Mouse (Mus musculus) embryonic facial prominence, embryonic 11.5 days (tissue): Measurements from ENCODE around the gene Dnah14. TPM values are rescaled to one million over a fixed set of nuclear protein-coding genes. Genes with fewer than 3 reads are reported as not detected.

ENCODE experiments used
- ATAC-seq: fragments of 200-750 bp; cut with Nextera tagmentation; replicated peaks from 2 replicates; pipeline ENCODE4 v1.8.0; 2017; ENCODE audit warnings: low read depth; ENCODE audit not compliant: insufficient number of reproducible peaks, low FRiP score, low TSS enrichment
- DNase-seq: peaks from one replicate; pipeline ENCODE4 v3.0.0-alpha.2; 2015; ENCODE audit warnings: low spot score
- H3K27ac ChIP-seq: fragments of 300-500 bp; sonication (generic); replicated peaks from 2 replicates; pipeline ENCODE4 v1.5.1; 2014; ENCODE audit warnings: mild to moderate bottlenecking, low read depth, low read length, control low read depth
- H3K27me3 ChIP-seq: fragments of 300-500 bp; sonication (generic); 2 replicates; pipeline ENCODE4 v1.6.1; 2014; ENCODE audit warnings: mild to moderate bottlenecking, low read length, moderate library complexity, mixed read lengths; ENCODE audit not compliant: control insufficient read depth, insufficient read depth
- H3K36me3 ChIP-seq: fragments of 300-500 bp; sonication (generic); replicated peaks from 2 replicates; pipeline ENCODE4 v1.6.1; 2014; ENCODE audit warnings: low read depth, mild to moderate bottlenecking, low read length, moderate library complexity, mixed read lengths; ENCODE audit not compliant: control insufficient read depth, insufficient read depth
- H3K4me1 ChIP-seq: fragments of 300-500 bp; sonication (generic); 2 replicates; pipeline ENCODE4 v1.6.1; 2014; ENCODE audit warnings: low read length, mixed read lengths; ENCODE audit not compliant: control insufficient read depth, insufficient read depth
- H3K4me2 ChIP-seq: fragments of 300-500 bp; sonication (generic); 2 replicates; pipeline ENCODE4 v1.6.1; 2014; ENCODE audit warnings: low read depth, mild to moderate bottlenecking, control low read depth, low read length, moderate library complexity
- H3K4me3 ChIP-seq: fragments of 300-500 bp; sonication (generic); 2 replicates; pipeline ENCODE4 v1.5.1; 2014; ENCODE audit warnings: low read depth, low read length, control low read depth
- H3K9ac ChIP-seq: fragments of 300-500 bp; sonication (generic); replicated peaks from 2 replicates; pipeline ENCODE4 v1.6.1; 2014; ENCODE audit warnings: mild to moderate bottlenecking, control low read depth, low read length
- H3K9me3 ChIP-seq: fragments of 300-500 bp; sonication (generic); replicated peaks from 2 replicates; pipeline ENCODE4 v1.6.1; 2016; ENCODE audit warnings: mild to moderate bottlenecking, low read length, inconsistent platforms, mixed read lengths; ENCODE audit not compliant: control insufficient read depth
- WGBS: fragments of 180-500 bp; shearing (Covaris S2); extraction: QIAGEN DNeasy Blood & Tissue Kit; methylation state at CpG from one replicate; pipeline ENCODE4 v1.1.7; 2014; 5-methylcytosine and 5-hydroxymethylcytosine counted together
- polyA plus RNA-seq: library from polyadenylated mRNA; unstranded; fragments of >200 nt; fragmentation: Nextera tagmentation; extraction: Ambion mirVana; gene quantifications from 2 replicates; pipeline ENCODE4 v1.2.1, GENCODE M21; 2014

Dnah14 gene
- polyA plus RNA-seq, 1 experiment from 2014 or later = 1.9 TPM

DNA sequence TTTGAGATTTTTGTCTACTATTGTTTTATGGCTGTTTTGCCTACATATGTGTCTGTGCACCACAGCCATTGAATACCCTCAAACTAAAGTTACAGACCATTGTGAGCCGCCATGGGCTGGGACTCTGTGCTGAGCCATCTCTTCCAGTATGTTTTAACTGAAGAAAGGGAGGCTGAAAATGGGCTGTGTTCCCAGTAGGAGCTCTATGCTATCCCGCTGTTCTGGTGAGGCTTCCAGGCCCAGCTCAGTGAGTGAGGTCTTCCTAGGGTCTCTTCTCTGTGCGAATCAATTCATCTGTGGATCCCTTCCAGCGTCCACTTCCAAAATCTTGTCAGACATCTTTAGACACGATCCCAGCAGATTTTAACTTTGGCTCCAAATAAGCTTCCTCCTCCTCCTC is 80.1 kb downstream of the Dnah14 start:
- WGBS = 81% methylated on average over 5 of the region's 5 CpGs
- DNase-seq = no peak
- H3K27ac ChIP-seq = no peak overlapping the region

DNA sequence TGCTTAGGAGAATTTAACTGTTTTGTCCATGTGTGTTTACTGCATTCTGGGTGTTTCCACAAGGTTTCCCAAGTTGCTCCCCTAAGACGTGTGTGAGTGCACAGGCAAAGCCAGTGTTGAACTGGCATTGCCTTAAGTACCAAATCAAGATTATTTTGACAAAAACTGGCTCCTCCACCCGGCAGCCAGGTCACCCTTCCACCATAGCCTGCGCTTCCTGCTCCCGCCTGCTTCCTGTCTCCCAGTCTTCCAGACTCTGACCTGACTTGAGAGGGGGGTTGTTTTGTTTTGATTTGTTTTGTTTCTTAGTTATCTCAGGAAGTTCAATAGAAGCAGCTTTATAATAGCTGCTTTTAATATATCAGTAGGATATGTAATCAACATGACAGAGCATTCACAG is 90.4 kb downstream of the Dnah14 start:
- Histone ChIP-seq H3K27me3 (no peaks in the 10 kb centered on the region), H3K9me3 (no peaks in the 10 kb centered on the region), H3K36me3 (no peaks in the 10 kb centered on the region), H3K4me2 (no peak overlapping the region), H3K9ac (no peak overlapping the region), H3K27ac (no peak overlapping the region), H3K4me3 (no peak overlapping the region), H3K4me1 (no peaks in the 10 kb centered on the region)
- 66% methylated on average over 4 of the region's 4 CpGs for WGBS
- no peak for DNase-seq
- no peak for ATAC-seq

More for the DNA sequence above, 80.1 kb downstream of the Dnah14 start:
- no peak for ATAC-seq
- no peak overlapping the region for H3K4me3 ChIP-seq
- no peaks in the 10 kb centered on the region for H3K36me3 ChIP-seq
- no peaks in the 10 kb centered on the region for H3K27me3 ChIP-seq
- no peak overlapping the region for H3K4me2 ChIP-seq
- H3K9me3 ChIP-seq = no peaks in the 10 kb centered on the region
- no peaks in the 10 kb centered on the region for H3K4me1 ChIP-seq
- H3K9ac ChIP-seq = no peak overlapping the region

GRCm38 (mm10) chr1:181694729-181695498 is 118.6 kb downstream of the Dnah14 start:
- ATAC-seq (no peak), DNase-seq (no peak)
- Histone ChIP-seq H3K27me3 (no peaks in the 10 kb centered on the region), H3K4me3 (no peak overlapping the region), H3K27ac (no peak overlapping the region), H3K4me1 (no peaks in the 10 kb centered on the region), H3K9ac (no peak overlapping the region), H3K9me3 (no peaks in the 10 kb centered on the region), H3K4me2 (no peak overlapping the region), H3K36me3 (no peaks in the 10 kb centered on the region)
- WGBS = 79% methylated on average over 5 of the region's 5 CpGs

- Histone ChIP-seq H3K4me1 (no peaks in the 10 kb centered on the region), H3K27ac (no peak overlapping the region), H3K4me3 (no peak overlapping the region), H3K27me3 (no peaks in the 10 kb centered on the region), H3K4me2 (no peak overlapping the region), H3K36me3 (no peaks in the 10 kb centered on the region), H3K9ac (no peak overlapping the region), H3K9me3 (no peaks in the 10 kb centered on the region)
- DNase-seq = peak; percentile 36
- WGBS = 56% methylated on average over 5 of the region's 5 CpGs
- no peak for ATAC-seq
Observed at GRCm38 (mm10) chr1:181728707-181729106, 152.3 kb downstream of the Dnah14 start.

DNA sequence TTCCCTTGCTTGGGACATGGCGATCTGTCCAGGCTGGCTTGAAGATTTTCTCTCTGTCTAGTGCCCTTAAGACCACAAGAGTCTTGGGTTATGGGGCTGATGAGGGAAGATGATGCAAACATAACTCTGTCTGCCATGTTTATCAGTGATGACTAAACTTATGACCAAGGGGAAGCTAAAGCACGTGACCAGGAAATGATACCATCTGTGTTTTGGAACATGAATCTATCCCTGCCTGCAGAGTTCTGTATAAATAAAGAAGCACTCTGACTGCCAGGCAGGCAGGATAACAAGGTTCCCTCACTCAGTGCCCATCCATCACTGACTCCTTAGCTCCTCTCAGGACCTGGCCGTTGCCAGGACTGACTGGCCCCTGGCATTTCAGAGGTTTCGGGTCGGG is 157.2 kb downstream of the Dnah14 start:
- Histone ChIP-seq H3K9me3 (no peaks in the 10 kb centered on the region), H3K27me3 (no peaks in the 10 kb centered on the region), H3K9ac (no peak overlapping the region), H3K4me3 (no peak overlapping the region), H3K27ac (no peak overlapping the region), H3K4me2 (no peak overlapping the region), H3K4me1 (no peaks in the 10 kb centered on the region), H3K36me3 (no peaks in the 10 kb centered on the region)
- DNase-seq = no peak
- no peak for ATAC-seq
- 85% methylated on average over 5 of the region's 5 CpGs for WGBS

- Histone ChIP-seq H3K27me3 (no peaks in the 10 kb centered on the region), H3K4me2 (no peak overlapping the region), H3K27ac (no peak overlapping the region), H3K4me1 (no peaks in the 10 kb centered on the region), H3K4me3 (no peak overlapping the region), H3K9me3 (no peaks in the 10 kb centered on the region), H3K36me3 (no peaks in the 10 kb centered on the region), H3K9ac (no peak overlapping the region)
- DNase-seq (no peak), ATAC-seq (no peak)
- 54% methylated on average over 5 of the region's 5 CpGs for WGBS
Observed at GRCm38 (mm10) chr1:181740259-181740658, 163.9 kb downstream of the Dnah14 start.

DNA sequence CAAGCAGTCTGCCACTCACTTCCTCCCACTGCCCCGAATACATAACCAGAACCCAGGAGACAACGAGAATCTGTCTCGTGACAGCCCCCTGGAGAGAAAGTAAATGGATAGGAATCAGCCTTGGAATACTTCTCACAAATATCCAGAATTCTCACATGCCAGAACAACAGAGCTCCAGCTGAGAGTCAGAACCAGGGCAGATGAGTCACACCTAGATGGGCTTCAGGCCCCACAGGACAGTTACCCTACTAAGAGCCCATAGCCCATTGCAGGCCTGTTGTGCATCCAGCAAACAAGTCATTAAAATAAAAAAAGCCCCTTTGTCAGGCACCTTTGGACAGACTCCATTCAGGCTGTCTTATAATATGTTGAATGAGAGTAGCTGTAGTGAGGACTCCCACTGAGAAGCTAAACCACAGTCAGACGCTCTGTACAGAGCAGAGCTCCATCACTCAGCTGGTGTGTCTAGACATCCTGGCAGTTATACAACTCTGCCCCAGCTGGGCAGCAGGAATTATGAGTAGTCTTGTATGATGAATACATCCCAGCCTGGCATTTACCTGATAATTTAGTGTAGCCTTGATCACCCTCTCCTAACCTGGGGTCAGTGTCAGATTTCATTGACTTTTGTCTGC is 166.0 kb downstream of the Dnah14 start:
- 68% methylated on average over 4 of the region's 4 CpGs for WGBS
- Histone ChIP-seq H3K4me3 (no peak overlapping the region), H3K9ac (no peak overlapping the region), H3K27ac (no peak overlapping the region), H3K4me2 (no peak overlapping the region), H3K27me3 (no peaks in the 10 kb centered on the region), H3K9me3 (no peaks in the 10 kb centered on the region), H3K4me1 (no peaks in the 10 kb centered on the region), H3K36me3 (no peaks in the 10 kb centered on the region)
- no peak for ATAC-seq
- no peak for DNase-seq

- H3K4me3 ChIP-seq = no peak overlapping the region
- 52% methylated on average over 14 of the region's 14 CpGs for WGBS
- no peaks in the 10 kb centered on the region for H3K27me3 ChIP-seq
- H3K9me3 ChIP-seq = no peaks in the 10 kb centered on the region
- no peak for ATAC-seq
- no peaks in the 10 kb centered on the region for H3K4me1 ChIP-seq
- H3K27ac ChIP-seq = no peak overlapping the region
- peak; percentile 37 for DNase-seq
- H3K9ac ChIP-seq = no peak overlapping the region
- no peak overlapping the region for H3K4me2 ChIP-seq
- no peaks in the 10 kb centered on the region for H3K36me3 ChIP-seq
Observed at GRCm38 (mm10) chr1:181769392-181769791, 193.0 kb downstream of the Dnah14 start.
